Mouse (Mus musculus): ENCODE results near the gene Tnfrsf19.

- TF ChIP-seq CTCF (IDR thresholded peaks at IDR 0.05; ENCODE audit: low read depth, low read length) (no peak), POLR2AphosphoS5 (IDR thresholded peaks at IDR 0.05; ENCODE audit: insufficient replicate concordance, low read depth, low read length) (no peak), GATA1 (IDR thresholded peaks at IDR 0.05; ENCODE audit: borderline replicate concordance, low read length) (no peak), TAL1 (conservative IDR thresholded peaks at IDR 0.05; ENCODE audit: low read depth, low read length) (no peak)
Measured at GRCm38 (mm10) chr14:61038082-61038472, 8.2 kb downstream of the Tnfrsf19 start.

Measured in G1E (cell line).